ENCODE assay signal across 23 mouse cellular contexts in genomic region chr5:74877595-74877994, GRCm38 (mm10).
A peak's percentile ranks its signal among the peaks of the same experiment; 100 is the strongest.
DNase-seq lines count a peak whose midpoint lies in the region; ATAC-seq and TF ChIP-seq lines count a peak whose summit lies in the region.
"Had no signal": no experiment of that assay in that cellular context is flagged by ENCODE, and none has a peak within 500 bp of the region (broad histone marks: within the 10 kb centered on the region; RNA-seq: fewer than 3 reads in every experiment).

No protein-coding gene starts in this region.

- no peak overlapping the region for H3K4me3 ChIP-seq in forebrain, embryonic 11.5 days (ENCODE audit: low read depth, low read length)
- H3K4me3 ChIP-seq in forebrain, embryonic 10.5 days: no peak overlapping the region
- no peak overlapping the region for H3K4me3 ChIP-seq in intestine, embryonic 14.5 days (ENCODE audit: low read depth, low read length)
- H3K4me3 ChIP-seq in intestine, postnatal 0 days (ENCODE audit: low read depth, low read length): no peak overlapping the region
- H3K4me3 ChIP-seq in midbrain, embryonic 10.5 days: no peak overlapping the region
- no peak overlapping the region for H3K4me3 ChIP-seq in midbrain, embryonic 14.5 days (replicated peaks; ENCODE audit: low read depth, low read length)
- H3K4me3 ChIP-seq: heart, embryonic 13.5 days; limb, embryonic 15.5 days; midbrain, embryonic 12.5 days had no signal

- no peaks in the 10 kb centered on the region for H3K27me3 ChIP-seq in forebrain, embryonic 11.5 days (ENCODE audit: control insufficient read depth, insufficient read depth, low read length)
- H3K27me3 ChIP-seq in forebrain, embryonic 10.5 days (ENCODE audit: poor library complexity, severe bottlenecking): no peaks in the 10 kb centered on the region
- no peaks in the 10 kb centered on the region for H3K27me3 ChIP-seq in intestine, embryonic 14.5 days (replicated peaks; ENCODE audit: control insufficient read depth, insufficient read depth, low read length)
- H3K27me3 ChIP-seq in intestine, postnatal 0 days (replicated peaks; ENCODE audit: control insufficient read depth, insufficient read depth, low read length): no peaks in the 10 kb centered on the region
- H3K27me3 ChIP-seq in midbrain, embryonic 10.5 days (ENCODE audit: low read depth, poor library complexity, severe bottlenecking): peaks cover 62% of the 10 kb centered on the region
- H3K27me3 ChIP-seq in midbrain, embryonic 14.5 days (ENCODE audit: control insufficient read depth, insufficient read depth, low read length): 0 out of 2 replicates have a peak, but pooled peaks cover 4% of the 10 kb centered on the region
- H3K27me3 ChIP-seq: limb, embryonic 15.5 days had no signal

- no peak overlapping the region for H3K4me2 ChIP-seq in forebrain, embryonic 11.5 days (ENCODE audit: low read depth, low read length, severe bottlenecking)
- H3K4me2 ChIP-seq in intestine, embryonic 14.5 days (ENCODE audit: low read length): 0 out of 2 replicates have a peak overlapping the region, but pooled peaks have one; percentile 4
- no peak overlapping the region for H3K4me2 ChIP-seq in intestine, postnatal 0 days (replicated peaks; ENCODE audit: low read depth)
- no peak overlapping the region for H3K4me2 ChIP-seq in midbrain, embryonic 14.5 days (ENCODE audit: low read length)
- H3K4me2 ChIP-seq: heart, embryonic 13.5 days; hindbrain, embryonic 14.5 days; limb, embryonic 15.5 days; midbrain, embryonic 12.5 days had no signal

- 0 out of 2 replicates have a peak, but pooled peaks cover 2% of the 10 kb centered on the region for H3K4me1 ChIP-seq in forebrain, embryonic 11.5 days (replicated peaks; ENCODE audit: control insufficient read depth, insufficient read depth, low read length)
- H3K4me1 ChIP-seq in forebrain, embryonic 10.5 days: peaks cover 35% of the 10 kb centered on the region
- peaks cover 42% of the 10 kb centered on the region for H3K4me1 ChIP-seq in intestine, embryonic 14.5 days (replicated peaks; ENCODE audit: control insufficient read depth, insufficient read depth, low read length)
- H3K4me1 ChIP-seq in intestine, postnatal 0 days (replicated peaks; ENCODE audit: control insufficient read depth, insufficient read depth, low read length): no peaks in the 10 kb centered on the region
- H3K4me1 ChIP-seq in midbrain, embryonic 10.5 days: peaks cover 51% of the 10 kb centered on the region
- H3K4me1 ChIP-seq in midbrain, embryonic 14.5 days (ENCODE audit: control insufficient read depth, insufficient read depth, low read length): peaks cover 9% of the 10 kb centered on the region; the same call in 1 of the 2 replicates

- no peak overlapping the region for H3K9ac ChIP-seq in forebrain, embryonic 11.5 days (ENCODE audit: low read length)
- no peak overlapping the region for H3K9ac ChIP-seq in intestine, embryonic 14.5 days (ENCODE audit: low read length)
- no peak overlapping the region for H3K9ac ChIP-seq in intestine, postnatal 0 days (ENCODE audit: low read depth, low read length)
- no peak overlapping the region for H3K9ac ChIP-seq in midbrain, embryonic 14.5 days (replicated peaks; ENCODE audit: low read length)
- H3K9ac ChIP-seq: heart, embryonic 13.5 days; hindbrain, embryonic 14.5 days; limb, embryonic 15.5 days; liver, embryonic 14.5 days; midbrain, embryonic 12.5 days had no signal

- 57% methylated on average over 5 of the region's 5 CpGs for WGBS in forebrain, embryonic 11.5 days
- 73% methylated on average over 5 of the region's 5 CpGs for WGBS in forebrain, embryonic 10.5 days
- 6% methylated on average over 5 of the region's 5 CpGs for WGBS in intestine, embryonic 14.5 days
- 18% methylated on average over 5 of the region's 5 CpGs for WGBS in intestine, postnatal 0 days
- WGBS in midbrain, embryonic 10.5 days: 69% methylated on average over 5 of the region's 5 CpGs
- WGBS in midbrain, embryonic 14.5 days: 68% methylated on average over 5 of the region's 5 CpGs

- H3K27ac ChIP-seq in forebrain, embryonic 11.5 days (ENCODE audit: low read depth, low read length): no peak overlapping the region
- H3K27ac ChIP-seq in forebrain, embryonic 10.5 days: no peak overlapping the region
- H3K27ac ChIP-seq in intestine, embryonic 14.5 days (ENCODE audit: low read depth): no peak overlapping the region
- no peak overlapping the region for H3K27ac ChIP-seq in intestine, postnatal 0 days (ENCODE audit: low read depth, low read length)
- 0 out of 2 replicates have a peak overlapping the region, but pooled peaks have one; percentile 25 for H3K27ac ChIP-seq in midbrain, embryonic 10.5 days (replicated peaks)
- no peak overlapping the region for H3K27ac ChIP-seq in midbrain, embryonic 14.5 days (replicated peaks; ENCODE audit: low read depth, low read length)
- H3K27ac ChIP-seq: heart, embryonic 13.5 days; hindbrain, embryonic 14.5 days; kidney, postnatal 0 days; limb, embryonic 15.5 days; liver, embryonic 14.5 days; midbrain, embryonic 12.5 days had no signal

- H3K36me3 ChIP-seq in forebrain, embryonic 11.5 days (ENCODE audit: control insufficient read depth, insufficient read depth, low read length): no peaks in the 10 kb centered on the region
- H3K36me3 ChIP-seq in forebrain, embryonic 10.5 days (replicated peaks): no peaks in the 10 kb centered on the region
- H3K36me3 ChIP-seq in intestine, embryonic 14.5 days (ENCODE audit: control insufficient read depth, insufficient read depth, low read length): no peaks in the 10 kb centered on the region
- no peaks in the 10 kb centered on the region for H3K36me3 ChIP-seq in intestine, postnatal 0 days (ENCODE audit: control insufficient read depth, insufficient read depth)
- no peaks in the 10 kb centered on the region for H3K36me3 ChIP-seq in midbrain, embryonic 10.5 days
- no peaks in the 10 kb centered on the region for H3K36me3 ChIP-seq in midbrain, embryonic 14.5 days (ENCODE audit: control insufficient read depth, insufficient read depth, low read length)
- H3K36me3 ChIP-seq: heart, embryonic 13.5 days; limb, embryonic 15.5 days; midbrain, embryonic 12.5 days had no signal

- DNase-seq in forebrain, embryonic 11.5 days (ENCODE audit: low spot score): peak; percentile 38
- no peak for DNase-seq in forebrain, embryonic 10.5 days (ENCODE audit: extremely low spot score, low spot score)
- peak; percentile 64 for DNase-seq in intestine, embryonic 14.5 days (ENCODE audit: low spot score)
- no peak for DNase-seq in midbrain, embryonic 10.5 days (ENCODE audit: low spot score)
- DNase-seq in midbrain, embryonic 14.5 days: no peak
- no peak for DNase-seq in layer of hippocampus, adult 9-11 months
- DNase-seq in kidney, adult 8-10 months: no peak
- DNase-seq: adrenal gland, postnatal 14 days; cerebellum, adult 9-10 months; gastrocnemius, postnatal 14 days; heart, adult 18-20 months; heart, postnatal 14 days; kidney, adult 11 months; left cerebral cortex, postnatal 4 days had no signal

- H3K9me3 ChIP-seq in forebrain, embryonic 11.5 days (ENCODE audit: control insufficient read depth, low read length): no peaks in the 10 kb centered on the region
- no peaks in the 10 kb centered on the region for H3K9me3 ChIP-seq in forebrain, embryonic 10.5 days
- no peaks in the 10 kb centered on the region for H3K9me3 ChIP-seq in intestine, embryonic 14.5 days (ENCODE audit: control insufficient read depth, low read length)
- H3K9me3 ChIP-seq in intestine, postnatal 0 days (ENCODE audit: control insufficient read depth): no peaks in the 10 kb centered on the region
- no peaks in the 10 kb centered on the region for H3K9me3 ChIP-seq in midbrain, embryonic 10.5 days (replicated peaks)
- no peaks in the 10 kb centered on the region for H3K9me3 ChIP-seq in midbrain, embryonic 14.5 days (ENCODE audit: control insufficient read depth, low read length)
- H3K9me3 ChIP-seq: heart, embryonic 13.5 days; limb, embryonic 15.5 days; midbrain, embryonic 12.5 days had no signal

- no peak for TF ChIP-seq CTCF in intestine, postnatal 0 days (IDR thresholded peaks at IDR 0.05; ENCODE audit: low read depth)

- no peak for ATAC-seq in forebrain, embryonic 11.5 days (replicated peaks; ENCODE audit: low FRiP score)
- peak; percentile 73 for ATAC-seq in intestine, embryonic 14.5 days (replicated peaks; ENCODE audit: low FRiP score, low TSS enrichment, low read depth)
- no peak for ATAC-seq in intestine, postnatal 0 days
- no peak for ATAC-seq in midbrain, embryonic 14.5 days (ENCODE audit: low FRiP score, low TSS enrichment)
- ATAC-seq: activated CD4-positive, CD25-positive, alpha-beta regulatory T cell, adult 4 months; forebrain, embryonic 14.5 days had no signal

Comparison
In these comparisons a context has a peak if more than half of its experiments do, and no peak if none do; other contexts are left out.
1. DNase-seq: peak in forebrain, embryonic 11.5 days (single experiment) and intestine, embryonic 14.5 days (single experiment); none in forebrain, embryonic 10.5 days (single experiment), midbrain, embryonic 10.5 days (single experiment), midbrain, embryonic 14.5 days (single experiment), layer of hippocampus, adult 9-11 months (single experiment) and kidney, adult 8-10 months (0 of 2).